Mouse (Mus musculus): Measurements from ENCODE around the gene Adamtsl5.

Gene Adamtsl5

GRCm38 (mm10) chr10:80292251-80293146, 55.7 kb downstream of the Adamtsl5 start, which contains the start of gene Rps15:
Rps15 (plus strand) TSS chr10:80292453.
- DNase-seq: peak; percentile 94
